Mouse (Mus musculus): ENCODE data around the gene Atp8b4. TPM values are rescaled to one million over a fixed set of nuclear protein-coding genes. Genes with fewer than 3 reads are reported as not detected.

Gene Atp8b4
- polyA plus RNA-seq, 1 experiment = 0.97 TPM

- Histone ChIP-seq H3K36me3 (ENCODE audit: control insufficient read depth, insufficient read depth, low read length) (no peaks in the 10 kb centered on the region), H3K27ac (ENCODE audit: insufficient read depth, low read depth, low read length) (no peak overlapping the region), H3K27me3 (replicated peaks; ENCODE audit: control insufficient read depth, insufficient read depth, low read length) (no peaks in the 10 kb centered on the region), H3K4me1 (ENCODE audit: control insufficient read depth, insufficient read depth, low read length) (no peaks in the 10 kb centered on the region), H3K4me3 (ENCODE audit: insufficient read depth, low read depth, low read length) (no peak overlapping the region)
- TF ChIP-seq POLR2A (IDR thresholded peaks at IDR 0.05; ENCODE audit: low read depth, low read length) (no peak), CTCF (conservative IDR thresholded peaks at IDR 0.05; ENCODE audit: insufficient read depth, insufficient read length, low read depth, low read length) (no peak)
- WGBS = 63% methylated on average over 1 of the region's 1 CpGs
- no peak for DNase-seq
Observed at GRCm38 (mm10) chr2:126311056-126311455, 189.4 kb downstream of the Atp8b4 start.

DNA sequence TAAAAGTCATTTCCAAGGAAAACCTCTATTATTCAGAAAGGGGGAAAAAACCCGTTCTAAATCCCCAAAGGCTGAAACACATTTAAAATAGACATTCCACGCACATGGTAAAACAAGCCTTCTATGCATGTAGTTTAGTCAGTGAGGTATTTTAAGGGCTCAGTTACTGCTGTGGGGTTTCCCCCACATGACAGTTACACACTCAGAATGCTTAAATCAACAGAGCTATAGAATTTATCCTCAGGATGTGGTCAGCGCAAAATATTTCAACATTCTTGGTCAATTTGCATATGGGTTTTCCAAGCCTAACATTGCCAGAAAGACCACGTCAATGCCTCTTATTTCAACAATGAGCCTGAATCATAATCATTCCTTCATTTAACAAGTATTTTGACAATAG is 190.5 kb downstream of the Atp8b4 start:
- Histone ChIP-seq H3K36me3 (ENCODE audit: control insufficient read depth, insufficient read depth, low read length) (no peaks in the 10 kb centered on the region), H3K27ac (ENCODE audit: insufficient read depth, low read depth, low read length) (no peak overlapping the region), H3K27me3 (replicated peaks; ENCODE audit: control insufficient read depth, insufficient read depth, low read length) (no peaks in the 10 kb centered on the region), H3K4me1 (ENCODE audit: control insufficient read depth, insufficient read depth, low read length) (no peaks in the 10 kb centered on the region), H3K4me3 (ENCODE audit: insufficient read depth, low read depth, low read length) (no peak overlapping the region)
- no peak for TF ChIP-seq POLR2A (IDR thresholded peaks at IDR 0.05; ENCODE audit: low read depth, low read length)
- TF ChIP-seq CTCF (conservative IDR thresholded peaks at IDR 0.05; ENCODE audit: insufficient read depth, insufficient read length, low read depth, low read length) = no peak
- WGBS = 76% methylated on average over 4 of the region's 4 CpGs
- DNase-seq = no peak

- Histone ChIP-seq H3K4me1 (ENCODE audit: control insufficient read depth, insufficient read depth, low read length) (no peaks in the 10 kb centered on the region), H3K27me3 (replicated peaks; ENCODE audit: control insufficient read depth, insufficient read depth, low read length) (no peaks in the 10 kb centered on the region), H3K4me3 (ENCODE audit: insufficient read depth, low read depth, low read length) (no peak overlapping the region), H3K36me3 (ENCODE audit: control insufficient read depth, insufficient read depth, low read length) (no peaks in the 10 kb centered on the region), H3K27ac (ENCODE audit: insufficient read depth, low read depth, low read length) (no peak overlapping the region)
- TF ChIP-seq CTCF (conservative IDR thresholded peaks at IDR 0.05; ENCODE audit: insufficient read depth, insufficient read length, low read depth, low read length) (no peak), POLR2A (IDR thresholded peaks at IDR 0.05; ENCODE audit: low read depth, low read length) (no peak)
- DNase-seq = no peak
- 82% methylated on average over 5 of the region's 5 CpGs for WGBS
Observed at GRCm38 (mm10) chr2:126304621-126305020, 195.9 kb downstream of the Atp8b4 start.

GRCm38 (mm10) chr2:126303226-126303625 is 197.2 kb downstream of the Atp8b4 start:
- WGBS = 58% methylated on average over 3 of the region's 3 CpGs
- no peaks in the 10 kb centered on the region for H3K27me3 ChIP-seq (replicated peaks; ENCODE audit: control insufficient read depth, insufficient read depth, low read length)
- H3K36me3 ChIP-seq (ENCODE audit: control insufficient read depth, insufficient read depth, low read length) = no peaks in the 10 kb centered on the region
- no peak overlapping the region for H3K4me3 ChIP-seq (ENCODE audit: insufficient read depth, low read depth, low read length)
- no peak overlapping the region for H3K27ac ChIP-seq (ENCODE audit: insufficient read depth, low read depth, low read length)
- TF ChIP-seq CTCF (conservative IDR thresholded peaks at IDR 0.05; ENCODE audit: insufficient read depth, insufficient read length, low read depth, low read length) (no peak), POLR2A (IDR thresholded peaks at IDR 0.05; ENCODE audit: low read depth, low read length) (no peak)
- DNase-seq = no peak
- H3K4me1 ChIP-seq (ENCODE audit: control insufficient read depth, insufficient read depth, low read length) = no peaks in the 10 kb centered on the region

GRCm38 (mm10) chr2:126302381-126302780 is 198.1 kb downstream of the Atp8b4 start:
- TF ChIP-seq POLR2A (IDR thresholded peaks at IDR 0.05; ENCODE audit: low read depth, low read length) = no peak
- TF ChIP-seq CTCF (conservative IDR thresholded peaks at IDR 0.05; ENCODE audit: insufficient read depth, insufficient read length, low read depth, low read length) = no peak
- Histone ChIP-seq H3K4me1 (ENCODE audit: control insufficient read depth, insufficient read depth, low read length) (no peaks in the 10 kb centered on the region), H3K4me3 (ENCODE audit: insufficient read depth, low read depth, low read length) (no peak overlapping the region), H3K36me3 (ENCODE audit: control insufficient read depth, insufficient read depth, low read length) (no peaks in the 10 kb centered on the region), H3K27ac (ENCODE audit: insufficient read depth, low read depth, low read length) (no peak overlapping the region), H3K27me3 (replicated peaks; ENCODE audit: control insufficient read depth, insufficient read depth, low read length) (no peaks in the 10 kb centered on the region)
- WGBS = 82% methylated on average over 3 of the region's 3 CpGs
- DNase-seq = no peak

GRCm38 (mm10) chr2:126290702-126291101 is 209.8 kb downstream of the Atp8b4 start:
- Histone ChIP-seq H3K4me3 (ENCODE audit: insufficient read depth, low read depth, low read length) (no peak overlapping the region), H3K36me3 (ENCODE audit: control insufficient read depth, insufficient read depth, low read length) (no peaks in the 10 kb centered on the region), H3K27ac (ENCODE audit: insufficient read depth, low read depth, low read length) (no peak overlapping the region), H3K4me1 (ENCODE audit: control insufficient read depth, insufficient read depth, low read length) (no peaks in the 10 kb centered on the region), H3K27me3 (replicated peaks; ENCODE audit: control insufficient read depth, insufficient read depth, low read length) (no peaks in the 10 kb centered on the region)
- DNase-seq = no peak
- WGBS = 59% methylated on average over 7 of the region's 7 CpGs
- no peak for TF ChIP-seq CTCF (conservative IDR thresholded peaks at IDR 0.05; ENCODE audit: insufficient read depth, insufficient read length, low read depth, low read length)

DNA sequence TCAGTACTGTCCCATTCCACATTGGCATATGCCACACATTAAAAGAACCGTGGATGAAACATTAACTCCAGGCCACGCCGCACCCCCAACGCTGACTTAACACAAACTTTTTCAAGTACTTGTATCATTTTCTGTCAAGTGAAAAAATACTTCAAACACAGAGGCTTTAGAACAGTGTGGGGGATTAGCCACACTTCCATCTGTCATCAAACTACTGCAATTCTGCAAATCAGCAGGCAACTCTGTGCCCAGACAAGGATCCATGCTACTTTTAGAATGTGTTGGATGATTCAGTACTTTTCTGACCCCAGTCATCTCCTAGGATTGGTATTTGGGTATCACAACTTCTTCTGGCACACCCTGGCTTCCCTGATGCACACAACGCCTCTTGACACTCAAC is 212.5 kb downstream of the Atp8b4 start:
- no peak for TF ChIP-seq CTCF (conservative IDR thresholded peaks at IDR 0.05; ENCODE audit: insufficient read depth, insufficient read length, low read depth, low read length)
- TF ChIP-seq POLR2A (IDR thresholded peaks at IDR 0.05; ENCODE audit: low read depth, low read length) = no peak
- WGBS = 93% methylated on average over 5 of the region's 5 CpGs
- H3K27me3 ChIP-seq (replicated peaks; ENCODE audit: control insufficient read depth, insufficient read depth, low read length) = no peaks in the 10 kb centered on the region

GRCm38 (mm10) chr2:126286420-126286819 is 214.1 kb downstream of the Atp8b4 start:
- no peak for TF ChIP-seq CTCF (conservative IDR thresholded peaks at IDR 0.05; ENCODE audit: insufficient read depth, insufficient read length, low read depth, low read length)
- 63% methylated on average over 7 of the region's 7 CpGs for WGBS
- Histone ChIP-seq H3K27ac (ENCODE audit: insufficient read depth, low read depth, low read length) (no peak overlapping the region), H3K36me3 (ENCODE audit: control insufficient read depth, insufficient read depth, low read length) (no peaks in the 10 kb centered on the region), H3K4me3 (ENCODE audit: insufficient read depth, low read depth, low read length) (no peak overlapping the region), H3K27me3 (replicated peaks; ENCODE audit: control insufficient read depth, insufficient read depth, low read length) (no peaks in the 10 kb centered on the region), H3K4me1 (ENCODE audit: control insufficient read depth, insufficient read depth, low read length) (no peaks in the 10 kb centered on the region)
- no peak for DNase-seq

More for the DNA sequence above, 212.5 kb downstream of the Atp8b4 start:
- no peak overlapping the region for H3K27ac ChIP-seq (ENCODE audit: insufficient read depth, low read depth, low read length)
- no peaks in the 10 kb centered on the region for H3K36me3 ChIP-seq (ENCODE audit: control insufficient read depth, insufficient read depth, low read length)
- H3K4me3 ChIP-seq (ENCODE audit: insufficient read depth, low read depth, low read length) = no peak overlapping the region
- H3K4me1 ChIP-seq (ENCODE audit: control insufficient read depth, insufficient read depth, low read length) = no peaks in the 10 kb centered on the region
- DNase-seq = no peak

Data from kidney, adult 2 months (tissue).